Mouse (Mus musculus): ENCODE results near the gene Gtf3c1.

GRCm38 (mm10) chr7:125604362-125605319 lies 102.9 kb downstream of the Gtf3c1 start:
- TF ChIP-seq CTCF (IDR thresholded peaks at IDR 0.05; ENCODE audit: low read depth, low read length) (no peak), GATA1 (IDR thresholded peaks at IDR 0.05; ENCODE audit: borderline replicate concordance, low read length) (no peak), POLR2AphosphoS5 (IDR thresholded peaks at IDR 0.05; ENCODE audit: insufficient replicate concordance, low read depth, low read length) (no peak), TAL1 (conservative IDR thresholded peaks at IDR 0.05; ENCODE audit: low read depth, low read length) (no peak), GATA2 (IDR thresholded peaks at IDR 0.05; ENCODE audit: borderline replicate concordance, low read depth, low read length) (no peak)

All from G1E (cell line).